Mouse (Mus musculus) embryonic fibroblast, embryonic 13.5 days (primary cell): ENCODE data around the gene Vmn1r50.

Experiments
- CTCF ChIP-seq: IDR thresholded peaks from 2 replicates; pipeline ENCODE4 v1.5.1; 2011; ENCODE audit warnings: mild to moderate bottlenecking, control low read depth, low read length, moderate library complexity, borderline replicate concordance; ENCODE audit not compliant: insufficient read depth
- POLR2A ChIP-seq: IDR thresholded peaks from 2 replicates; pipeline ENCODE4 v1.6.1; 2011; ENCODE audit warnings: low read depth, mild to moderate bottlenecking, control low read depth, low read length, moderate library complexity

GRCm38 (mm10) chr6:90100566-90100965, 664 bp upstream of the Vmn1r50 start:
- no peak for TF ChIP-seq CTCF
- TF ChIP-seq POLR2A = no peak
